Mouse (Mus musculus): ENCODE measurements around the gene Smarca2. TPM values are rescaled to one million over a fixed set of nuclear protein-coding genes. Genes with fewer than 3 reads are reported as not detected.

Gene Smarca2
- polyA plus RNA-seq, 1 experiment from 2014 or later = 57.2 TPM

DNA sequence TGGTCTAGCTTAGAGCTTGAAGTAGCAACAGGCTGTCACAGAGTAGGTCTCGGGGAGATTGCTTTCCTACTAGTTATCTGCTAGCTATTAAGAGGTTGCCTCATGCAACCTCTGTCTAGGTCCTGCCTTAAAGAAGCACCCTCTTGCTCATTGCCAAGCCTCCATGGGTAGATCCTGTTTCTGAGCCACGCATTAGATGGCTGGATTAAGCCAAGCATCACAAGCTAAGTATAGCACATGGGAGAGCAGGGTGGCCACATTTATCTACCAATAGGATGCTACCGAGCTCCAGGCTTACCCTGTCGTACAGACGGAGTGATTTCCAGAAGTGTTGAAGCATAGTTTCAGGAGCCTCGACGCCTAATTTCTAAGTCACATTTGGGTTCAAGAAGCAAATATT is 114.3 kb downstream of the Smarca2 start:
- Histone ChIP-seq H3K36me3 (ENCODE audit: control insufficient read depth, insufficient read depth, low read length) (no peaks in the 10 kb centered on the region), H3K27me3 (replicated peaks; ENCODE audit: control insufficient read depth, insufficient read depth, low read length) (no peaks in the 10 kb centered on the region), H3K9ac (ENCODE audit: low read length) (no peak overlapping the region), H3K9me3 (replicated peaks; ENCODE audit: control insufficient read depth, low read length) (no peaks in the 10 kb centered on the region), H3K4me2 (ENCODE audit: low read length) (no peak overlapping the region), H3K27ac (ENCODE audit: low read depth, low read length) (no peak overlapping the region), H3K4me3 (ENCODE audit: low read depth, low read length) (no peak overlapping the region), H3K4me1 (ENCODE audit: control insufficient read depth, insufficient read depth, low read length) (peaks cover 3% of the 10 kb centered on the region; the same call in 1 of the 2 replicates)
- DNase-seq (ENCODE audit: low spot score) = no peak
- ATAC-seq = no peak
- WGBS = 97% methylated on average over 7 of the region's 7 CpGs

DNA sequence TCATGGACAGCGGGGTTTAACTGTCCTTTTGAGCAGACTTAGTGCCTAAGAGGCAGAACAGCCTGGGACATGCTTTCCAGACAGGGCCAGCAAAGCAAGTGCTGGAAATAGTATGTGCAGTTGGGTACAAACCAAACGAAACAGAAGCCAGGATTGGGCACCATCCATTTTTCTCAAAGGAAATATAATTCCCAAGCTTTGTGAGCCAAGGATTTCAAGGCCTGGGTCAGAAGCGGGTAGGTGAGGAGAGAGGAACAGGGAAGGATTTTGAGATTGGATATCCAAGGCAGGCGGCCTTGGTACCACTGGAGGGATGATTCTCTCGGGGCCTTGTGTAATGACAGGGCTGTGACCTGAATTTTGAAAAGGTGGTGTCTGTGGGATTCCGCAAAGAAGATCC is 116.9 kb downstream of the Smarca2 start:
- no peaks in the 10 kb centered on the region for H3K9me3 ChIP-seq (replicated peaks; ENCODE audit: control insufficient read depth, low read length)
- H3K4me2 ChIP-seq (ENCODE audit: low read length) = no peak overlapping the region
- peaks cover 3% of the 10 kb centered on the region; the same call in 1 of the 2 replicates for H3K4me1 ChIP-seq (ENCODE audit: control insufficient read depth, insufficient read depth, low read length)
- DNase-seq (ENCODE audit: low spot score) = no peak
- ATAC-seq = no peak
- H3K36me3 ChIP-seq (ENCODE audit: control insufficient read depth, insufficient read depth, low read length) = no peaks in the 10 kb centered on the region
- no peak overlapping the region for H3K9ac ChIP-seq (ENCODE audit: low read length)
- H3K4me3 ChIP-seq (ENCODE audit: low read depth, low read length) = no peak overlapping the region
- no peak overlapping the region for H3K27ac ChIP-seq (ENCODE audit: low read depth, low read length)
- H3K27me3 ChIP-seq (replicated peaks; ENCODE audit: control insufficient read depth, insufficient read depth, low read length) = no peaks in the 10 kb centered on the region
- WGBS = 83% methylated on average over 6 of the region's 6 CpGs

- Histone ChIP-seq H3K27me3 (replicated peaks; ENCODE audit: control insufficient read depth, insufficient read depth, low read length) (no peaks in the 10 kb centered on the region), H3K9me3 (replicated peaks; ENCODE audit: control insufficient read depth, low read length) (no peaks in the 10 kb centered on the region), H3K9ac (ENCODE audit: low read length) (no peak overlapping the region), H3K36me3 (ENCODE audit: control insufficient read depth, insufficient read depth, low read length) (no peaks in the 10 kb centered on the region), H3K4me2 (ENCODE audit: low read length) (no peak overlapping the region), H3K27ac (ENCODE audit: low read depth, low read length) (no peak overlapping the region), H3K4me3 (ENCODE audit: low read depth, low read length) (no peak overlapping the region), H3K4me1 (ENCODE audit: control insufficient read depth, insufficient read depth, low read length) (no peaks in the 10 kb centered on the region)
- ATAC-seq (no peak), DNase-seq (ENCODE audit: low spot score) (no peak)
- WGBS = 88% methylated on average over 11 of the region's 11 CpGs
Measured at GRCm38 (mm10) chr19:26723899-26724298, 119.0 kb downstream of the Smarca2 start.

DNA sequence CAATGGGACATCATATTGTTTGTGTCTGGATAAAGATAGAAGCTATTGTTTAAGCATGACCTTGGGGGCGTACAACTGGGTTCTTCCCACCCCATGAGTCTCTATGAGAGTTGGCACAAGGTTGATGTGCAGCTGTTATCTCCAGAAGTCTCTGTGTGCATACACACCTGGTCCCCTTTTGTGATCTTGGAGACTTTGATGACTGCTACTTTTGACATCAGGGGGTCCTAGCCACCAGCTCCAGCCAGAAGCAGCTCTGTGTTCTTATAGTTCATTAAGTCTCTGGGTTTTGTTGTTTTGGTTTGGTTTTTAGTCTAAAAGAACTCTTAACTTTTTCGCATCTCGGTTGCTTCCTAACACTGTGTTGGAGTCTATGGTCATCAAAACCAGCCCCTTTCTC is 119.8 kb downstream of the Smarca2 start:
- no peak overlapping the region for H3K4me3 ChIP-seq (ENCODE audit: low read depth, low read length)
- ATAC-seq (no peak), DNase-seq (ENCODE audit: low spot score) (no peak)
- no peak overlapping the region for H3K4me2 ChIP-seq (ENCODE audit: low read length)
- no peaks in the 10 kb centered on the region for H3K4me1 ChIP-seq (ENCODE audit: control insufficient read depth, insufficient read depth, low read length)
- H3K36me3 ChIP-seq (ENCODE audit: control insufficient read depth, insufficient read depth, low read length) = no peaks in the 10 kb centered on the region
- 92% methylated on average over 3 of the region's 3 CpGs for WGBS
- no peak overlapping the region for H3K9ac ChIP-seq (ENCODE audit: low read length)
- no peaks in the 10 kb centered on the region for H3K9me3 ChIP-seq (replicated peaks; ENCODE audit: control insufficient read depth, low read length)
- no peaks in the 10 kb centered on the region for H3K27me3 ChIP-seq (replicated peaks; ENCODE audit: control insufficient read depth, insufficient read depth, low read length)
- no peak overlapping the region for H3K27ac ChIP-seq (ENCODE audit: low read depth, low read length)

- no peak overlapping the region for H3K27ac ChIP-seq (ENCODE audit: low read depth, low read length)
- H3K27me3 ChIP-seq (replicated peaks; ENCODE audit: control insufficient read depth, insufficient read depth, low read length) = no peaks in the 10 kb centered on the region
- no peak overlapping the region for H3K4me2 ChIP-seq (ENCODE audit: low read length)
- H3K36me3 ChIP-seq (ENCODE audit: control insufficient read depth, insufficient read depth, low read length) = no peaks in the 10 kb centered on the region
- H3K9ac ChIP-seq (ENCODE audit: low read length) = no peak overlapping the region
- no peaks in the 10 kb centered on the region for H3K9me3 ChIP-seq (replicated peaks; ENCODE audit: control insufficient read depth, low read length)
- WGBS = 90% methylated on average over 9 of the region's 9 CpGs
- ATAC-seq (no peak), DNase-seq (ENCODE audit: low spot score) (no peak)
- H3K4me3 ChIP-seq (ENCODE audit: low read depth, low read length) = no peak overlapping the region
- H3K4me1 ChIP-seq (ENCODE audit: control insufficient read depth, insufficient read depth, low read length) = peaks cover 4% of the 10 kb centered on the region; the same call in 1 of the 2 replicates
Measured at GRCm38 (mm10) chr19:26727796-26728195, 122.9 kb downstream of the Smarca2 start.

DNA sequence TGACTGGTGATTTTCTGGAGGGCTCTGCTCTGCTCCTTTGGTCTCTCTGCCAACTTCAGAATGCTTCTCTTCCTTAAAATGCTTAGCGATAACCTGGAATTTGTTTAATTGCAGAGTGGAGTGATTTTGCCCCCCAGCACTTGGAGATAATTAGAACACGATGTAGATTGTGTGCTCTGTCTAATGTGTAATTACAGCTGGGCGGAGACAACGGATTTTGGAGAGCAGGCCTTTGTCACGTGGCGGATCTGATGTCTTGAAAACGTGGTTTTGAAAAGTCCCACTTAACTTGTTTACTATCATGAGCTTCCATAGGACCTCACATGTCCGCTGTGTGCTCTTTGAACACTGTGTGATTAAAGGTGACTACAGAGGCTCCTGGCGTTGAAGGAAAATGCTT is 125.6 kb downstream of the Smarca2 start:
- Histone ChIP-seq H3K27me3 (replicated peaks; ENCODE audit: control insufficient read depth, insufficient read depth, low read length) (no peaks in the 10 kb centered on the region), H3K9ac (ENCODE audit: low read length) (no peak overlapping the region), H3K36me3 (ENCODE audit: control insufficient read depth, insufficient read depth, low read length) (no peaks in the 10 kb centered on the region), H3K27ac (ENCODE audit: low read depth, low read length) (no peak overlapping the region; the same call in 1 of the 2 replicates), H3K4me1 (ENCODE audit: control insufficient read depth, insufficient read depth, low read length) (peaks cover 14% of the 10 kb centered on the region), H3K4me3 (ENCODE audit: low read depth, low read length) (no peak overlapping the region), H3K4me2 (ENCODE audit: low read length) (no peak overlapping the region), H3K9me3 (replicated peaks; ENCODE audit: control insufficient read depth, low read length) (no peaks in the 10 kb centered on the region)
- DNase-seq (ENCODE audit: low spot score) (no peak), ATAC-seq (no peak)
- 25% methylated on average over 9 of the region's 9 CpGs for WGBS

DNA sequence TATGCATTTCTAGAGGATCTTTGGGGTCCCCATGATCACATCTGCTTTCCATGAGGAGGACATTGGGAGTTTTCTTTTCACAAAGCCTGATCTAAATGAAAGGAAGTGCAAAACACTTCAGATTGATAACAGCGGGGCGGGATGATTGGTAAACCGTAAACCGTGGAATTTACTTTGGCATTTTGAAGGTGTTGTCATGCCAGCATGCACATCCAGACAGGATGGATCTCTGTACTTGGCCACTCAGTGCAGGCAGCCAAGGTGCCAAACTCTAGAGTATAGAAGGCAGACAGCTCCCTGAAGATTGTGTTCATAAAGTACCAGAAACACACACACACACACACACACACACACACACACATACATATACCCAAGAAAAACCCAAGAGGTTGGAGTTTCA is 126.3 kb downstream of the Smarca2 start:
- H3K4me3 ChIP-seq (ENCODE audit: low read depth, low read length) = no peak overlapping the region
- H3K27ac ChIP-seq (ENCODE audit: low read depth, low read length) = no peak overlapping the region
- no peak overlapping the region for H3K4me2 ChIP-seq (ENCODE audit: low read length)
- no peaks in the 10 kb centered on the region for H3K27me3 ChIP-seq (replicated peaks; ENCODE audit: control insufficient read depth, insufficient read depth, low read length)
- H3K36me3 ChIP-seq (ENCODE audit: control insufficient read depth, insufficient read depth, low read length) = no peaks in the 10 kb centered on the region
- WGBS = 94% methylated on average over 4 of the region's 4 CpGs
- peaks cover 14% of the 10 kb centered on the region for H3K4me1 ChIP-seq (ENCODE audit: control insufficient read depth, insufficient read depth, low read length)
- ATAC-seq (no peak), DNase-seq (ENCODE audit: low spot score) (no peak)
- H3K9me3 ChIP-seq (replicated peaks; ENCODE audit: control insufficient read depth, low read length) = no peaks in the 10 kb centered on the region
- H3K9ac ChIP-seq (ENCODE audit: low read length) = no peak overlapping the region

- H3K4me1 ChIP-seq (ENCODE audit: control insufficient read depth, insufficient read depth, low read length) = peaks cover 14% of the 10 kb centered on the region
- no peaks in the 10 kb centered on the region for H3K9me3 ChIP-seq (replicated peaks; ENCODE audit: control insufficient read depth, low read length)
- ATAC-seq (peak; percentile 79), DNase-seq (ENCODE audit: low spot score) (peak; percentile 84)
- no peak overlapping the region for H3K27ac ChIP-seq (ENCODE audit: low read depth, low read length)
- no peaks in the 10 kb centered on the region for H3K36me3 ChIP-seq (ENCODE audit: control insufficient read depth, insufficient read depth, low read length)
- no peaks in the 10 kb centered on the region for H3K27me3 ChIP-seq (replicated peaks; ENCODE audit: control insufficient read depth, insufficient read depth, low read length)
- no peak overlapping the region for H3K9ac ChIP-seq (ENCODE audit: low read length)
- no peak overlapping the region for H3K4me2 ChIP-seq (ENCODE audit: low read length)
- no peak overlapping the region for H3K4me3 ChIP-seq (ENCODE audit: low read depth, low read length)
- WGBS = 2% methylated on average over 4 of the region's 4 CpGs
Measured at GRCm38 (mm10) chr19:26731809-26732208, 127.0 kb downstream of the Smarca2 start.

DNA sequence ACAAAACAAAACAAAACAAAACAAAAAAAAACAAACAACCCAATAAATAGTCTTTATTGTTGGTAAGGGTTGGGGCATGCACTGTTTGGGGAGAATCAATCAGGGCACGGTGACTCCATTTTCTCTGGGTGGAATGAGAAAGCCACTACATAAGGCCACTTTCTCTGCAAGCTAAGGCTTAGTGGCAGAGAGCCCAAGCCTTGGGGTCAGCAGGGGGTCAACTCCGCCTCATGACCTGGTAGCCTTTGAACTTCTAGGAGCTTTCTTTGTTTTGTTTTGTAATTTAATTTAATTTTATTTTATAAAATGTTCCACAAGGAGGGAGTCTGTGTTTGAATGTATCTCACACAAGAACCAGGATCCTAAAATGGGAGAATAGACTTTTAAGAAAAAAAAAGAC is 128.2 kb downstream of the Smarca2 start:
- Histone ChIP-seq H3K27me3 (replicated peaks; ENCODE audit: control insufficient read depth, insufficient read depth, low read length) (no peaks in the 10 kb centered on the region), H3K9me3 (replicated peaks; ENCODE audit: control insufficient read depth, low read length) (no peaks in the 10 kb centered on the region), H3K4me1 (ENCODE audit: control insufficient read depth, insufficient read depth, low read length) (peaks cover 14% of the 10 kb centered on the region), H3K27ac (ENCODE audit: low read depth, low read length) (no peak overlapping the region), H3K4me3 (ENCODE audit: low read depth, low read length) (no peak overlapping the region), H3K4me2 (ENCODE audit: low read length) (no peak overlapping the region), H3K36me3 (ENCODE audit: control insufficient read depth, insufficient read depth, low read length) (no peaks in the 10 kb centered on the region), H3K9ac (ENCODE audit: low read length) (no peak overlapping the region)
- no peak for ATAC-seq
- 55% methylated on average over 2 of the region's 2 CpGs for WGBS
- DNase-seq (ENCODE audit: low spot score) = no peak
